Mouse (Mus musculus) retina, postnatal 7 days (tissue): ENCODE measurements at regions not wholly inside any gene's neighbourhood (a gene's known extent, or its start where the extent isn't known, plus 50 kb on each side); places are given as distances from the start of the nearest gene placed in this dataset.

Source experiments
- DNase-seq: peaks from one replicate; pipeline ENCODE4 v3.0.0-alpha.2; 2012; ENCODE audit warnings: low read depth, low spot score

- DNase-seq: no peak
Measured at GRCm38 (mm10) chr4:62755237-62755900, 195.7 kb downstream of the Rgs3 start.

DNA sequence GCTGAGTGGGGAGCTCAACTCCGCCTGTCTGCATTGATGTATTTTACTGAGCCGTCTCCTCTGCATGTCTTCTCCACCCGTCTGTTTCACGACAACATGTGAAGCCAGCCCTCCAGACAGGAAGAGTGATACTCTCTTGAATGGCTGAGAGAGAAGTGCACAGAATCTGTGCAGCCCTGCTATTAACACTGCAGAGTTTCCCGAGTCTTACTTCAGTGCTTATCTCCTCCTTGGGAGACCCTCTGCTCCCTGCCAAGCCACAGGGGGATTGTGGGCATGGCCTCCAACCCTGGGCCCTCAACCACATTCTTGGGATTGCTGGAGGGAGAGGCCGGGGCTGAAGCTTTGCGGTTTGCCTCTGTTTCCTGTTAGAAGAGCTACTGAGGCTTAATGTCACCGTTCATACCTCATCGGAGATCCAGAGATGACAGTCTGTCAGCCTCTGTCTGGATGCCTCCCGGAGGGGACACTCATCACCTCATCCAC lies 197.1 kb downstream of the Rgs3 start:
- no peak for DNase-seq

- no peak for DNase-seq
Measured at GRCm38 (mm10) chr4:62760748-62761604, 201.3 kb downstream of the Rgs3 start.

- peak; percentile 64 for DNase-seq
Measured at GRCm38 (mm10) chr4:62761672-62762071, 202.0 kb downstream of the Rgs3 start.

DNA sequence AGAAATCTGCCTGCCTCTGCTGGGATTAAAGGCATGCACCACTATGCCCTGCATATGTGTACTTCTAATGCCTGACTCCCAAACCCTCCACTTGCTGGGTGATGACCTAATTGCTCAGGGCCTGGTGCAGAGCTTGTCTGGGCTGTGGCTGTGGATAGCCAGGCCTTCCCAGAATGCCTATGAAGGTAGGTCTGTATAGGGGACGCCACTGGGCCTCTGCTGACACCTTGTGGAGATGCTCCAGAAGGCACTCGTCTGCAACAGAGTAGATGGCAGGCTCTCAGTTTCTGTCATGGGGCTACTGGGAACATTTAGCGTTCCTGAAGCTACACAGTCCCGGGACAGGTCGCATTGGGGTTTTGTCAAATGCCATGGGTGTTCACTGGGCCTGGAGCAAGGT lies 201.4 kb upstream of the Zfp618 start:
- DNase-seq: peak; percentile 51

- DNase-seq: no peak
Measured at GRCm38 (mm10) chr4:62769469-62770234, 195.7 kb upstream of the Zfp618 start.

DNA sequence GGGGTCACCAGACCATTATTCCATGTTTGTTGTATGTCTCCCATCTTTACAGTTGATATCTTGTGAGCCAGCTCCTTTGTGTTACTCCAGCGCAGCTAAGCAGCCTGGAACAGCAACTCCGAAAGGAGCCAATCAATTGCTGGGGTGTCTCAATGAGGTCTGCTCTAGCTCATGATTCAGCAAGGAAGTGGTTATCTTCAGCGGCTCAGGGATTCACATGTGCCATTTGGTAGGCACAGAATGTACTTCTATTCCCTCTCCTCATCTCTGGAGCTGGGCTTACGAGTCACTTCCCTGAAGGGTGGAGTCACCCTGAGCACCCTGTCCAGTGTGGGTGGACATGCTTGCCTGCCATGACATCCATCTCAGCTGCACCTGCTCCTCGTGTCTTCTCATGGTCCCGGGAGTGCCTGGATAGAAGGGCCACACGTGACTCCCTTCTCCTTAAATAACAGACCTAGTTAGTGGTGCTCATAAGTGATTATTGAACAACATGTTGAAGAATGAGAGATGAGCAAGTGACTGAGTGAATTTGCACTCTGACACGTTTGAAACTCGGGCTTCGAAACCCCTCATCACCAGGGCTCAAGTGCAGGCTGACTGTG lies 190.3 kb upstream of the Zfp618 start:
- no peak for DNase-seq

- no peak for DNase-seq
Measured at GRCm38 (mm10) chr4:62776881-62777280, 188.5 kb upstream of the Zfp618 start.

DNA sequence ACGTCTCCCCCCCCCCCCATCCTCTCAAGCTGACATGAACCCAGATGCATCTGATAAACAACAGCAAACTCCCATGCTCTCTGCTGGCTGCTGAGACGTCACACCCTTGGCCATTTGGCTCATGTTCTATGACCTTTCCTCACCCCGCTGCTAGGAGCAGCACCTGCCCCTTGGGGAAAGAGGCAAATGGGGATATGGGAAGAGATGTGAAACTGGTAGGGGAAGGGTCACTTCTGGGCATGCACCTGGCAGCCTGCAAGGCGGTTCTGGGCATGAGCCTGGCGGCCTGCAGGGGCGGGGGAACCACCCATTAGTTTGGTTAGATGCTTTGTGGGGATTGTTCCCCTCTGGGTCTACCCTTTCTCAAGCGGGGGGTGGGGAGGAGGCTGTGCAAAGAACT lies 187.9 kb upstream of the Zfp618 start:
- no peak for DNase-seq

DNA sequence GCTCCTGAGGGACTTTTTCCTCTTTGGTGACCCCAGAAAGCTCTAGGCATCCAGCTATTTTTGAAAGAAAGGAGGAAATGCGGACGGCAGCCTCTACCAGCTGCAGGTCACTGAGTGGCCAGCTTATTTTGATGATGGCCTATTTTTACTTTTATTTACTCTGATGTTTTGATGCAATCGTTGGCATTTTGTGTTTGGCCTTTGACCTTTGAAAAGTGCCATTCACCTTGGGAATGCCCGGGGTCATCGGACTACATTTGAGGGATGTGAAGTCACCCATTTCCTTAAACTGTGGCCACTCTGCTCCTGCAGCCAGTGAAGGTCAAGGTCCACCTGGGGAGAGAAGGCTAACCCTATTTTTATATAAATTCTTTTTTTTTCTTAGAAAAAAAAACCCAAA lies 186.8 kb upstream of the Zfp618 start:
- no peak for DNase-seq

DNA sequence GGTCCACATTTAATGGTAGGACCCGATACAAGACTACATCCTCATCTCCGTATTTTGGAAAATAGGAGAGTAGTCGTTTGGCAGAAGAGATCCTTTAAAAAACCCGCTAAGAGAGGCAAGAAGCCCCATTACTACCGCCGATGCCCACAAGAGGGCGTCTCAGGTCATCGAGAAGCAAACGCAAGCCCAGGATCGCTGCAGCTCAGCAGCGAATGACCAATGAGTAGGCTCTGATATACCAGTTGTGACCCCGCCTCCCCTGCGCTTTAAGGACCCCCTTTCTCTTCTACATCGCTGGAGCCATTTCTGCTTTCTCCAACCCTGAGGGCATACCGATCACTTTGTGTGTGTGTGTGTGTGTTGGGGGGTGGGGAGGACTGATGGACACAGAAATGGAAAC lies 185.0 kb upstream of the Zfp618 start:
- DNase-seq: peak; percentile 80

DNA sequence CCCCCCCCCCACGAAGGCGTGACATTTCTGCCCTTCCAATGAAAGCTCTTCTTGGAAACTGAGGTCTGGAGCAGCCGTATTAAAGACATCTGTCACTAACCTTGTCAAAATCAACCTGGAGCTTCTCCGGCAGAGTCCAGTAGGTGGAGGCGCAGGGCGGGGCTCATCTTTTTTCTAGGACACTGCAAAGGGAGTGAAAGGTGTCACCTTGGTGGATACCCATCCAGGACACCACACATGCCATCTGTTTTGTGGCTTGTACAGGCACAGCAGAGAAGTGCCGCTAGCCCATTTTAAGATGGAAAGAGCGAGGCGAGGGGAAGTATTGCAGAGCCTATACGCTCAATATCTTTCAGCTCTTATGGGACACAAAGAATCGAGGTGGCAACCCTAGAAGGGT lies 184.5 kb upstream of the Zfp618 start:
- DNase-seq: no peak

GRCm38 (mm10) chr4:62781309-62781800 lies 184.0 kb upstream of the Zfp618 start:
- no peak for DNase-seq

DNA sequence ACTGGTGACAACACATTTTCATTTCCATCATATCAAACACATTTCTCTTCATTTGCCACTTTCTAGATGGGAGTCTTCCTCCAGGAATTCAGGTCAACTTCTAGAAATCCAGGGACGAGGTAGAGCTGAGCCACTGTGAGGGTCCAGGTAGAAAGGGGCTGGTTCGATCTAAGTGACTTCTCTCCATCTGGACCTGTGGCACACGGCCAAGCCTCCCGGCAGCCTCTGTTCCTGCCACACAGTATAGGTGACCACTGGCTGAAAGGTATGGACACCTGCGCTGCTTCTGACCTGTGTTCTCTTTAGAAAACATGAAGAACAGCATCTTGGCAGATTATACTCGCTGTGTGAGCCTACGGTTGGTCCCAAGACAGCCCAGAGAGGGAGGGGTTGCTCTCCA lies 179.7 kb upstream of the Zfp618 start:
- DNase-seq: no peak

DNA sequence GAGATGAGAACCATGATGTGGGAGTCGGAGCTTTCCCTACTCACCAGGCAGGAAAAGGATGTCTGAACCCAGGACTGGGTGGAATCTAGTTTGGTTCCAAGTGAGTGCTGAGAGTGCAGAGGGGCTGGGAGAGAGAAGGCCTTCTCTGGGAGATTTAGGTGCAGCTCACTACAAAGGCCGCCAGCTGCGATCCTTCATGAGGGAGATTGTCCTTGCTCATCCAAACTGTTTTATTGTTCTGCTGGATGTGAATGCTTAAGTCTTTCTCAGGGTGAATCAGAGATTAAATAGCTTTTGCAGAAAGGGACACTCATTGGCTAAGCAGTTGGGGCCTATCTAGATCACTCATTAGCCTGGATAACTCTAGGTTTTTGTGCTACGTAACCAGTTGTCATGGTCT lies 175.7 kb upstream of the Zfp618 start:
- no peak for DNase-seq

GRCm38 (mm10) chr4:62793582-62793981 lies 171.8 kb upstream of the Zfp618 start:
- DNase-seq: no peak

- DNase-seq: no peak
Measured at GRCm38 (mm10) chr4:62795538-62795937, 169.8 kb upstream of the Zfp618 start.

DNA sequence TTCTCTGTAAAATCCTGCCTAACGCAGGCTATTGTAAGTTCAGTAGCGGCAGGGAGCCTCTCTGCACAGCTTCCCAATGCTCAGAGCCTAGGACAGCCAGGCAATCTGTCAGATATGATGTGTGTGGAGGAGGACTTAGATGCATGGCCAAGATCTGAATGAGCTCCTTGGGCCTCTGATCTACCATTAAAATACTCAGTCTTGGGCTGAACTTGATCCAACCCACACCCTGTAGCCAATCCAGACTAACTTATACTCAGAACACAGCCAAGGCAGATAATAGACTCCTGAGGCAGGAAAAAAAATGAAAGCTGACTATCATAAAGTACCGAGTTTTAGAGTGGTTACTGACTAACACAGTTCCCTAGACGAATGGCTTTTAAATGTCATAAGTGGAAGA lies 165.4 kb upstream of the Zfp618 start:
- DNase-seq: no peak

GRCm38 (mm10) chr4:62805841-62806240 lies 159.5 kb upstream of the Zfp618 start:
- no peak for DNase-seq

DNA sequence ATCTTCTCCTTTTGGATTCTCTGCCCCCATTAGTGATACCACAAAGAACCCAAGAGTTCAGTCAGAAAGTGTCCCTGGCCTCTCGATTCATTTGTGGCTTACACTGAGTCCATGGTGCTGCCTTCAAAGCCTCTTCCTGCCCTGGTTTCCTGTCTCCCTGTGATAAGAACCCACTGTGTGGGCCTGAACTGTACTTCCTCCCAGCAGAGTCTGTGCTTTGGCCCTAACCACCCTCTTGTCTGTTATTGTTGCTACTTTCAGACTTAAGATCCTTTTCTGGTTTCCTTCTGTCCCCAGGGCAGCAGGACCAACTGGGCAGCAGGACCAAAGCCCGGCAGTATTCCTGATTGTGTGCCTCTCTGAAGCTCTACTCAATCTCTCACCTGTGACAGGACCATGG lies 158.6 kb upstream of the Zfp618 start:
- no peak for DNase-seq

GRCm38 (mm10) chr4:62807926-62808552 lies 157.3 kb upstream of the Zfp618 start:
- DNase-seq: no peak
